Comparison of ENCODE assay signal across 28 mouse cellular contexts in the genomic region with DNA sequence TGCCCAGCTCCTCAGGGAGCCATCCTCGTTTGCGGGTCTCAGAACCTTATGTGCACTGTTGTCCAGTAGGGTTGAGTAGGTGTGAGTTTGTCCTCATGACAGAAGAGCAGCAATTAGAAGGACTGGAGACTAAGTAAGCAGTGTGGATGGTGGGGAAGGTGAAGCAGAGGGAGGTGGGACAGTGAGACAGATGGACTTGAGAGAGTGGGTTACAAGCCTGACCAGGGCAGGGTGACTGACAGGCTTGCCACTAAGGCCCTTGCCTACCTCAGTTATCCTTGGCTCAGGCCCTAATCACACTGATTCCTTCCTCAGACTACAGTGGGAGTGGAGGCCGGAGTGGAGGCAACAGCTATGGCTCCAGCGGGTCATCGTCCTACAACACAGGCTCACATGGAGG.
"Had no signal": no experiment of that assay in that cellular context is flagged by ENCODE, and none has a peak within 500 bp of the region (broad histone marks: within the 10 kb centered on the region; RNA-seq: fewer than 3 reads in every experiment).

No protein-coding gene starts in this region.

- DNase-seq: cerebellum, adult 2 months; cerebellum, adult 8-10 months; cerebellum, adult 9-10 months; cerebellum, adult 9-11 months; cerebellum, postnatal 10 days; cerebellum, postnatal 14 days; cerebellum, postnatal 25 days; cerebellum, postnatal 36 days; embryo, embryonic 11 days; forebrain, postnatal 0 days; gastrocnemius, adult 2 months; gastrocnemius, postnatal 10 days; gastrocnemius, postnatal 14 days; gastrocnemius, postnatal 25 days; gastrocnemius, postnatal 36 days; heart, adult 18-20 months; heart, adult 2 months had no signal

- H3K4me2 ChIP-seq: embryonic facial prominence, embryonic 12.5 days; embryonic facial prominence, embryonic 13.5 days; embryonic facial prominence, embryonic 15.5 days; forebrain, embryonic 12.5 days; forebrain, embryonic 13.5 days; forebrain, embryonic 15.5 days had no signal

- H3K9me3 ChIP-seq: embryonic facial prominence, embryonic 10.5 days; embryonic facial prominence, embryonic 12.5 days; embryonic facial prominence, embryonic 13.5 days; embryonic facial prominence, embryonic 15.5 days; forebrain, embryonic 10.5 days; forebrain, embryonic 12.5 days; forebrain, embryonic 13.5 days; forebrain, embryonic 15.5 days had no signal

- ATAC-seq: forebrain, embryonic 13.5 days; forebrain, embryonic 14.5 days; forebrain, embryonic 15.5 days; forebrain, embryonic 16.5 days; forebrain, postnatal 0 days had no signal

- H3K9ac ChIP-seq: embryonic facial prominence, embryonic 12.5 days; embryonic facial prominence, embryonic 13.5 days; embryonic facial prominence, embryonic 15.5 days; forebrain, embryonic 12.5 days; forebrain, embryonic 13.5 days; forebrain, embryonic 15.5 days; forebrain, postnatal 0 days had no signal

- H3K4me3 ChIP-seq: embryonic facial prominence, embryonic 10.5 days; embryonic facial prominence, embryonic 12.5 days; embryonic facial prominence, embryonic 13.5 days; embryonic facial prominence, embryonic 15.5 days; erythroblast, embryonic 14.5 days; forebrain, embryonic 10.5 days; forebrain, embryonic 12.5 days; forebrain, embryonic 13.5 days; forebrain, embryonic 15.5 days; gastrocnemius, adult 2 months; heart, adult 2 months had no signal

- H3K4me1 ChIP-seq: embryonic facial prominence, embryonic 10.5 days; embryonic facial prominence, embryonic 12.5 days; embryonic facial prominence, embryonic 13.5 days; embryonic facial prominence, embryonic 15.5 days; forebrain, embryonic 10.5 days; forebrain, embryonic 12.5 days; forebrain, embryonic 13.5 days; forebrain, embryonic 15.5 days had no signal

- H3K27me3 ChIP-seq: embryonic facial prominence, embryonic 12.5 days; embryonic facial prominence, embryonic 13.5 days; embryonic facial prominence, embryonic 15.5 days; forebrain, embryonic 12.5 days; forebrain, embryonic 13.5 days; forebrain, embryonic 15.5 days had no signal

- H3K27ac ChIP-seq: embryonic facial prominence, embryonic 10.5 days; embryonic facial prominence, embryonic 12.5 days; embryonic facial prominence, embryonic 13.5 days; embryonic facial prominence, embryonic 15.5 days; forebrain, embryonic 10.5 days; forebrain, embryonic 12.5 days; forebrain, embryonic 13.5 days; forebrain, embryonic 15.5 days; gastrocnemius, adult 2 months; heart, adult 2 months had no signal
